Mouse (Mus musculus) megakaryocyte, embryonic 14.5 days (primary cell): ENCODE measurements at regions not wholly inside any gene's neighbourhood (a gene's known extent, or its start where the extent isn't known, plus 50 kb on each side); places are given as distances from the start of the nearest gene placed in this dataset.
"Not testable (repeated sequence)": the region's sequence is repeated elsewhere in the genome, so short reads cannot be mapped to it uniquely, and the experiment has no call there.

Experiments
- FLI1 ChIP-seq: IDR thresholded peaks from 2 replicates; pipeline ENCODE4 v1.6.1; 2012; ENCODE audit warnings: low read length, inconsistent platforms, mixed read lengths
- GATA1 ChIP-seq: IDR thresholded peaks from 3 replicates; pipeline ENCODE4 v1.6.1; 2012; ENCODE audit warnings: mixed read lengths, low read length, inconsistent platforms, borderline replicate concordance

DNA sequence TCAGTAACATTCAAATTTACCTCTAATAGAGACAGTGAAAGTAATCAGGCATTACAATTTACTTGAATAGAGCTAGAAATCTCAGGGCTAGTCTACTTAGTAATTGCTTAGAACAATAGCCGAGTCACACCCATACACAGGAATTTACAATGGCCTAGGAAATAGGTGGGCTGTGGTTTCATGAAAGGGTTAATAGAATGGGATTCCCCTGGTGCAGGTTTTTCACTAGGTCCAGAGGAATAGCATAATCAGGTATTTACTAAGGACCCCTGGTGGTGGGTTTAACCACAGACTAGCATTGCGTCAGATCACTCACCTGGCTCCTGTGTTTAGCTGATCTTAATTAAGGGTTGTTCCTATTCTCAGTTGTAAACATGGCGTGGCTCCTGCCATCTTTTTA lies 290.8 kb downstream of the Cyp26b1 start:
- not testable (repeated sequence) for TF ChIP-seq GATA1, FLI1
